Mouse (Mus musculus) erythroid progenitor cell, adult 5-6 weeks (primary cell): Measurements from ENCODE around the gene Fam83d. TPM values are rescaled to one million over a fixed set of nuclear protein-coding genes. Genes with fewer than 3 reads are reported as not detected.

ENCODE experiments used
- ATAC-seq: replicated peaks from 2 replicates; pipeline ENCODE4 v1.8.0; 2016; ENCODE audit warnings: moderate number of reproducible peaks, mild to moderate bottlenecking, moderate TSS enrichment, inconsistent platforms; ENCODE audit not compliant: poor library complexity, low FRiP score, severe bottlenecking
- total RNA-seq, 2 experiments: library from RNA; stranded (forward) in 1 of 2; stranded (reverse) in 1 of 2; fragments of 150-400 nt in 1 of 2; fragments of 186-747, 209-891 nt in 1 of 2; gene quantifications; 2 replicates each; pipeline versions ENCODE4 v1.2.3 to v1.2.4; 2015 to 2017; ENCODE audit warnings: low replicate concordance in 2 of 2

The Fam83d gene
- total RNA-seq, 2 experiments from 2014 or later: 24.3 to 26.9 TPM

DNA sequence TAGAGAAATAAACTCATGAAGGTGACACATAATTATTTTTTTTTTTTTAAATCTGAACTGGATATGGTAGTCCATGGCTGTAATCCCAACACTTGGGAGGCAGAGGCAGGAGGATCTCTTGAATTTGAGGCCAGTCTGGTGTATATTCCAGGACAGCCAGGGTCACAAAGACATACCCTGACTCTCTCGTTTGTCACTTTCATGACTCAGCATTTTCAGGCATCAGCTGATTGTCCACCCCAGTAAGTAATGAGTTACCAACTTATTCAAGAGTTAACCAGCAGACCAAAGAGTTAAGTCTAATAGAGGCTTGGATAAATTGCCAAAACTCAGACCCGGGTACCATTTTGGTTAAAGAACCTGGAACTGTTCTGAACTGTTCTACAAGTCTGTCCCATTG lies 28.0 kb downstream of the Fam83d start:
- no peak for ATAC-seq

DNA sequence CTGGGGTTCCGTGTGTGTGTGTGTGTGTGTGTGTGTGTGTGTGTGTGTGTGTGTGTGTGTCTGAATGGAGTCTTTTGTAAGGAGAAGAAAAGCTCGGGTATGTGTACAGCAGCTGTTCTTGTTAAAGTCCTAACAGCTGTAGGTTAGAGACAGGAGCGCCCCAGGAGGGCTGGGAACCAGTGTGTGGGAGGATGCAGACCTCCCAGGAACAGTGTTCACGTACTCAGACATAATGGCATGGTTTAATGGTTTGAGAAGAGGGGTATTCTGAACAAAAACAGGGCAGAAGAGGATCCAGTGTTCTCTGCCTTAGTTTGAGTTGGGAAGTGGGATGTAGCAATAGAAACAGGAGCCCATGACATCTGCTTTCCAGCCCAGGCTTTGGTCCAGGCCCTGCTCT lies 31.4 kb downstream of the Fam83d start:
- ATAC-seq: no peak

DNA sequence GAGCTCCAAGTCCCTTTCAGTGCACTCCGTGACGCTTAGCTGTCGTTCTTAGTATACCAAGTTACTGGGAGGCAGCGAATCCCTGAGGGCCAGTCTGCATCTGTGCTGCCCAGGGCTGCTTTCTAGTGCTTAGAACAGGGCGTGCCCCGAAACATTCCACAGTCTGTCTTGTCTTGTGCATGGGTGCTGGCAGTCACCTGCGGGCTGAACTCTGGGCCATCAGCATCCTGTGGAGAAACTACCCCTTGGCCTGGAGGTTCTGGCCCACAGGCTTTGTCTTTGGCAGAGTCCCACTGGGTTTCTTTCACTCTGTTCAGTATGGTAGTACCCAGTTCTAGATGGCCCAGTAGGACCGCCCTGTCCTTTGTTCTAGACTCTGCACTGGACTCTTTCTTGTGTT lies 32.9 kb downstream of the Fam83d start:
- ATAC-seq: no peak

DNA sequence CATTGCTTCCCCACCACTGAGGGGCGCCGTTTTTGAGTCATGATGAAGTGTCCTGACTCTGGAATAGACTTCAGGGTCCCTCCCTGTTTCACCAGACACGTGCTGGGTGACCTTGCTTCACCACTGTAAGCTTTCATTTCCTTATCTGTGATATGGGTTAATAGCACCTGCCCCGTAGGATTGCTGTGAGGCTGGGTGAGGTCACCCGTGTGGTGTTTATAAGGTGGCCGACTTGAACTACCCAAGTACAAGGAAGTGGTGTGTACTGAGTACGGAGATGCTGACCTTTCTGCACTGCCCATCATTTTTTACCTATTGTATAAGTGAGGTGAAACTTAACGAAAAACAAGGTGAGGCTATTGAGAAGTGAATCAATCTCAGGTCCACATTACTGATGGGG lies 35.7 kb downstream of the Fam83d start:
- no peak for ATAC-seq

DNA sequence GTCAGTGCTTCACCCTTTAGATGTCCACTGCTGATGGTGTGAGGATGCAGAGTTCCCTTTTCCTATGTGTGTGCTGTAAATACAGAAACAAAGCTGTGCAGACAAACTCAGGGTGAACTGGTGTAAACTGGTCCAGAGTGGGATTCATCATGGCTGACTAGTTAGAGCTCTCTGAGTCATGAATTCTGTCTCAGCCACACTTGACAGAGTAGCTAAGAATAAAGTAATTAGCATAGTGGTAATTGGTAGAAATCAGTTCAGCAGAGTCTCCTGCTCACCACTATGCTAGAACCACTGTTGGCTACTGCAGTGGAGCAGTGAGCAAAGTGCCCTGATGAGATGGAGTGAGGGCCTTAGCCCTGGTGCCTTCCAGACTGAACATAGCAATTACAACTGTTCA lies 47.8 kb downstream of the Fam83d start:
- no peak for ATAC-seq

DNA sequence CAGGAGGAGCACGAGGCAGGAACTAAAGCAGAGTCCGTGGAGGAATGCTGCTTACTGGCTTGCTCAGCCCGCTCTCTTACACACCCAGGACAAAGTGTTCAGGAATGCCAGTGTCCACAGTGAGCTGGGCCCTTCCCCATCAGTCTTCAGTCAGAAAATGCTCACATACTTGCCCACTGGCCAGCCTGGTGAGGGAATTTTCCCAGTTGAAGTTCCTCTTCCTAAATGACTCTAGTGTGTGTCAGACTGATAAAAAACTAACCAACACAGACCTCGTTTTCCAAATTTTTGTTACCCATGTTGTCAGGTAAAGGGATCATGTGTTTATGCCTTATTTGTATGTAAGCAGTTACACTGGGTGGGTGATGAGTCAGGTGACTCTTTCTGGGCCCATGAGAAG lies 48.3 kb downstream of the Fam83d start:
- ATAC-seq: no peak

DNA sequence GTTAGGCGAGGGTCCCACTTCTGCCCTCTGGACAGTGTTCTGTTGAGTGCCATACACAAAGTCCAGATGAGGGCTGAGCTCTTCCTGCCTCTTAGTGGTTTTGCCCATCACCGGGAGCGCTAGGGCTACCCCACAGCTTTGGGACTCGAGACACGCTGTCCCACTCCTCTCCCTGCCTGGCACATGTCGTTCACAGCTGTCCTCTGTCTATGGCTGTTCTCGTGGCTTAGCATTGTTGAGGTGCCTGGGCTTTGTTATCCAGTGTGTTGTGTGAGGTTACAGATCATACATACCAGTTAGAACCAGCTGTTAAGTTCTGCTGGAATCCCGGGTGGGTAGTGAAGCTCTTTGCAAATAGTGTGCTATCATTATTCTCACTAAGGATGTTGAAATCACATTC lies 49.8 kb downstream of the Fam83d start:
- ATAC-seq: no peak

DNA sequence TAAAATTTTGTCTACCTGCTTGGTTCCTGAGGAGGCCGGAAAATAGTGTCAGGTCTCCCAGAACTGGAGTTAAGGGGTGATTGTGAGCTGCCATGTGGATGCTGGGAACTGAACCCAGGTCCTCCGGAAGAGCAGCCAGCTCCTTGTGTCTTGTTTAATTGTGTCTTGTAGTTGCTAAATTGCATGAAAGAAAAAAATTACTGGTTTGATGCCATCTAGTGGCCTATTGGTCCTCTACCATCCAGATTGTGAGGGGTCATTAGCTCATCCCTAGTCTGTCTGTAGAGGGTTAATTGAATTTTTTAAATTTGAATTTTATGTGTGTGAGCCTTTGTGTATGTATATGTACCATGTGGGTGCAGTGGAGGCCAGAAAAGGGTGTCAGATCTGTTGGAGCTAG lies 60.2 kb downstream of the Fam83d start:
- ATAC-seq: no peak

DNA sequence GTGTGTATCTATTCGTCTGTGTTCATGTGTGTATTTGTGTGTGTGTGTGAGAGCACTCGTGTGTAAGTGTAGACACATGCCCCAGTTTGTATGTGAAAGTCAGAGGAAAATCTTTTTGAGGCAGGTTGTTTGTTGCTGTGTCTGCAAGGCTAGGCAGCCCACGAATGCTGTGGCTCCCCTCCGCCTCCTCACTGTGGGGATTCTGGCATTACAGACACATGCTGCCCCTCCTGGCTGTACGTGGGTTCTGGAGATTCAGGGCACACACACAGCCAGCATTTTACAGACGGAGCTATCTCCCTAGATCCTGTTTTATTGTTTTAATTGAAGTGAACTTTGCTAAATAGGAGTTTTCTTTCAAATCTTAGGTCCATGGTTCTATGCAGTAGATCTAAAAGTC lies 61.9 kb downstream of the Fam83d start:
- no peak for ATAC-seq

DNA sequence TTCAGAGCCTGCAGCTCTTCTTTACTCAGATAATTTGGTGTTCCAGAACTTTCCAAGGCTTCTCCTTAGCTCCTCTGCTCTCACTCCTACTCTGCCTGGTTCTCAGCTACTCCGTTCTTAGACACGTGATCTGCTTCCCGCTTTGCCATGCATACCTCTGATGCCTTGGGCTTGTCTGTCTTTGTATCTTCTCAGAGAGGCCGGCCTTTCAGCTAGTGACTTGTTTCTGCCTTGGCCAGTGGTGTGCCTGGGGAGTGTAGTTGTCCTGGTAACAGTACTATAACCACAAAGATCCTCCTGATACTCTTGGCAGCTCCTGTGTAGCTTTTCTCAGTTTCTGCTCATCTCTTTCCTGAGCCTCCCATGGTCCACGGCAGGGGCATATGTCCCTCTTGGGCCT lies 65.3 kb downstream of the Fam83d start:
- ATAC-seq: no peak

DNA sequence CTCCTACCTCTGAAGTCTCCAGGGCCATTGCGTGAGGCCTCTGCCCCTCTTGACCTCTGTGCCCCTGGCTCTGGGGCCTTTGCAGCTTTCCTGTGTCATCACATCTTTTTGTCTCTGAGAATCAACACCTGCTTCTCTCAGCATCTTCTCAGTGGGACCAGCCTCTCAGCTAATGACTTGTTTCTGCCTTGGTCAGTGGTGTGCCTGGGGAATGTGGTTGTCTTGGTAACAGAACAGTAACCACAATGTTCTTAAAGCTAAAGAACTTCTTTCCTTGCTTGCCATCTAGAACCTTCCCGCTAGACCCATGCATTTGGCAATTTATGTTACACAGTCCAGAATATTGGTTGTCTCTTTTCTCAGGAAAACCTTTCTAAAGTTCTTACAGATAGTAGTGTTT lies 65.8 kb downstream of the Fam83d start:
- ATAC-seq: no peak

Other genes with a start within 250 kb of the Fam83d start
- not detected in 2 replicates for gene Slc32a1, start 157.3 kb upstream of the Fam83d start, total RNA-seq (2015; ENCODE audit: low replicate concordance)
- not detected in 2 replicates for gene Slc32a1, start 157.3 kb upstream of the Fam83d start, total RNA-seq (2017; ENCODE audit: low replicate concordance)
- gene Actr5, start 143.2 kb upstream of the Fam83d start, total RNA-seq (2015; ENCODE audit: low replicate concordance): 0.84 and 7.2 TPM in 2 replicates
- 4.2 and 6.2 TPM in 2 replicates for gene Actr5, start 143.2 kb upstream of the Fam83d start, total RNA-seq (2017; ENCODE audit: low replicate concordance)
- gene Ppp1r16b, start 102.7 kb upstream of the Fam83d start, total RNA-seq (2015; ENCODE audit: low replicate concordance): 1.4 and 2.5 TPM in 2 replicates
- 1.7 and 2.3 TPM in 2 replicates for gene Ppp1r16b, start 102.7 kb upstream of the Fam83d start, total RNA-seq (2017; ENCODE audit: low replicate concordance)
- gene Dhx35, start 26.7 kb downstream of the Fam83d start, total RNA-seq (2015; ENCODE audit: low replicate concordance): 3.2 and 4.6 TPM in 2 replicates
- gene Dhx35, start 26.7 kb downstream of the Fam83d start, total RNA-seq (2017; ENCODE audit: low replicate concordance): 2.3 and 4.0 TPM in 2 replicates